ENCODE assay signal across 7 mouse cellular contexts in the genomic region with DNA sequence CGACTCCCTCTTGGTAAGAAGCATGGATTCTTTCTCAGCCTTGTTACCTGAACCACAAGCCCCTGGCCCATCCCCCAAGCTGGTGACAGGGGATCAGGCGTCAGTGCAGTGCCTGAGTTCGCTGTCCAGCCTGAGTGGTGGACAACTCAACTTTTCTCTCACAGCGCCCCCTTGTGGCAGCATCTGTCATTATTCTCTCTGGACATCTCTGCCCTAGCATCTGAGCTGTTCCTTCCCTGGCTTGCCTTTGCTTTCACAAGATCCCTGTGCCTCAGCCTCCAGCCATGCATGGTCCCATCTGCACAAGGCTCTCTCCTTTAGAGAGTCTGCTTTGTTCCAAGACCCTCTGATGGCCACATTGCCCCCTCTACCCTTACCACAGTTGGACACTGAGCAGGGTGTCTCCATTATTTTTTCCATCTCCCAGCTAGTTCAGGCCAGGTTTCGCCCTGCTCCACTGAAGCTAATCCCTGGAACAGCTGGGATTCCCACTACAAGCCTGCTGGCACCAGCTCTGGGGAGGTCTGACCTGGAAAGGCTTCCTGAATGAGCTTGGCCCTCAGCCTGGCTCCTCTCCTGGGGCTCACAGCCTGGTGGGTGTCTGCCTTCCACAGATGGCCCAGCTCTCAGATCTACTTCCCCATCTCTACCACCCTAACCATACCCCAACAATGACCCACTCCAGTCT. TPM values are rescaled to one million over a fixed set of nuclear protein-coding genes. Genes with fewer than 3 reads are reported as not detected.
DNase-seq lines count a peak whose midpoint lies in the region; ATAC-seq and TF ChIP-seq lines count a peak whose summit lies in the region.

No protein-coding gene starts in this region.

- 0 out of 2 replicates have a peak, but pooled peaks have one; percentile 33 for ATAC-seq in intestine, postnatal 0 days
- peak; percentile 79 for ATAC-seq in midbrain, embryonic 12.5 days (ENCODE audit: low FRiP score, low read depth)

- no peak overlapping the region for H3K27ac ChIP-seq in cortical plate, adult 2 months (ENCODE audit: insufficient read depth, low read length)
- no peak overlapping the region for H3K27ac ChIP-seq in intestine, postnatal 0 days (ENCODE audit: low read depth, low read length)
- H3K27ac ChIP-seq in midbrain, embryonic 12.5 days (replicated peaks) = no peak overlapping the region

- H3K27me3 ChIP-seq in intestine, postnatal 0 days (replicated peaks; ENCODE audit: control insufficient read depth, insufficient read depth, low read length) = no peaks in the 10 kb centered on the region
- H3K27me3 ChIP-seq in midbrain, embryonic 12.5 days = peaks cover 8% of the 10 kb centered on the region; the same call in 1 of the 2 replicates

- no peaks in the 10 kb centered on the region for H3K4me1 ChIP-seq in cortical plate, adult 2 months (ENCODE audit: control insufficient read depth, insufficient read depth, low read length)
- no peaks in the 10 kb centered on the region for H3K4me1 ChIP-seq in intestine, postnatal 0 days (replicated peaks; ENCODE audit: control insufficient read depth, insufficient read depth, low read length)
- no peaks in the 10 kb centered on the region for H3K4me1 ChIP-seq in midbrain, embryonic 12.5 days

- H3K4me3 ChIP-seq in cortical plate, adult 2 months (ENCODE audit: insufficient read depth, low read length) = no peak overlapping the region
- H3K4me3 ChIP-seq in intestine, postnatal 0 days (ENCODE audit: low read depth, low read length) = no peak overlapping the region
- no peak overlapping the region for H3K4me3 ChIP-seq in midbrain, embryonic 12.5 days

- H3K9me3 ChIP-seq in intestine, postnatal 0 days (ENCODE audit: control insufficient read depth) = no peaks in the 10 kb centered on the region
- H3K9me3 ChIP-seq in midbrain, embryonic 12.5 days = no peaks in the 10 kb centered on the region

- no peak for TF ChIP-seq POLR2A in cortical plate, adult 2 months (IDR thresholded peaks at IDR 0.05; ENCODE audit: extremely low read depth, insufficient read depth, low read length)

- DNase-seq in adrenal gland, adult 8-10 months = peak; percentile 54
- DNase-seq in gastrocnemius, postnatal 10 days = peak; percentile 91
- DNase-seq in left cerebral cortex, postnatal 4 days = peak; percentile 92
- peak; percentile 83 for DNase-seq in right cerebral cortex, postnatal 4 days

- TF ChIP-seq CTCF in cortical plate, adult 2 months (IDR thresholded peaks at IDR 0.05; ENCODE audit: extremely low read depth, insufficient read depth, low read length) = peak; percentile 73
- TF ChIP-seq CTCF in intestine, postnatal 0 days (IDR thresholded peaks at IDR 0.05; ENCODE audit: low read depth) = peak; percentile 84

- no peak overlapping the region for H3K4me2 ChIP-seq in intestine, postnatal 0 days (replicated peaks; ENCODE audit: low read depth)
- no peak overlapping the region for H3K4me2 ChIP-seq in midbrain, embryonic 12.5 days (replicated peaks)

- 21% methylated on average over 5 of the region's 5 CpGs for WGBS in intestine, postnatal 0 days
- 23% methylated on average over 5 of the region's 5 CpGs for WGBS in midbrain, embryonic 12.5 days

- no peaks in the 10 kb centered on the region for H3K36me3 ChIP-seq in intestine, postnatal 0 days (ENCODE audit: control insufficient read depth, insufficient read depth)
- no peaks in the 10 kb centered on the region for H3K36me3 ChIP-seq in midbrain, embryonic 12.5 days

- H3K9ac ChIP-seq in intestine, postnatal 0 days (ENCODE audit: low read depth, low read length) = no peak overlapping the region
- H3K9ac ChIP-seq in midbrain, embryonic 12.5 days (replicated peaks) = no peak overlapping the region

- intact Hi-C loops in left cerebral cortex, postnatal 4 days (cut with DNase I) = loop anchor here (5.0 kb wide), 1 partner anchor 163 kb away; no protein-coding TSS in a partner anchor

RNA-seq across cellular contexts. Expression of a gene that starts 32.9 kb away (rescaled TPM):
- 1 to 10 TPM; 1.4 to 6.2 (median 3.7) TPM for total RNA-seq in adrenal gland, adult 8-10 months (2022)
- polyA plus RNA-seq in cortical plate, adult 2 months (2012; rRNA removed) = 0.79 and 1.1 TPM in 2 replicates
- total RNA-seq in gastrocnemius, postnatal 10 days (2021) = 1 to 10 TPM; 1.2 to 1.5 TPM
- polyA plus RNA-seq in intestine, postnatal 0 days (2015; fragmentation: Nextera tagmentation; extraction: Ambion mirVana) = 2.4 and 3.4 TPM in 2 replicates
- 1 to 10 TPM; 1.0 to 1.4 TPM for total RNA-seq in left cerebral cortex, postnatal 4 days (2021)
- 0.26 and 0.76 TPM in 2 replicates for polyA plus RNA-seq in midbrain, embryonic 12.5 days (2016; fragmentation: Nextera tagmentation; extraction: Ambion mirVana)
